Comparison of ENCODE assay signal across 20 mouse cellular contexts in the genomic region with DNA sequence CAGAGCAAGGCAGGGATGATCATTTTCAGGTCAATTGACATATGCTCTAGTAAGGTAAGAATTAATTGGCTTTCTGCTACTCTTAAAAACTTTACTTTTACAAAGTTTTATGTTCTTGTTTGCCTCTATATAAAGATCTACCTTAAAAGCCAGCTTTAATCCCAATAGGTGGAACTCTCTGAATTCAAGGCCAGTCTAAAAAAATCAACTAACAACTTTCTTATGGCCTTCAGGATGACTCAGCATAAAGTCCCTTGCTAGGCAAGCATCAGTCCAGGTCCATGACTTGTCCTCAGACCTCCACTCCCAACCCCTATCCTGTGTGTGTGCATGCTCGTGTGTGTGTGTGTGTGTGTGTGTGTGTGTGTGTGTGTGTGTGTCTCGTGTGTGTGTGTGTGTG.
"Had no signal": no experiment of that assay in that cellular context is flagged by ENCODE, and none has a peak within 500 bp of the region (broad histone marks: within the 10 kb centered on the region; RNA-seq: fewer than 3 reads in every experiment).

No protein-coding gene starts in this region.

- H3K4me1 ChIP-seq: liver, embryonic 13.5 days; stomach, embryonic 15.5 days had no signal

- H3K36me3 ChIP-seq: liver, embryonic 13.5 days; midbrain, embryonic 10.5 days; neural tube, embryonic 12.5 days; stomach, embryonic 15.5 days had no signal

- H3K27me3 ChIP-seq: liver, embryonic 13.5 days; neural tube, embryonic 12.5 days; neural tube, embryonic 15.5 days; stomach, embryonic 15.5 days had no signal

- H3K9ac ChIP-seq: liver, embryonic 13.5 days; neural tube, embryonic 12.5 days; neural tube, embryonic 15.5 days; stomach, embryonic 15.5 days had no signal

- H3K27ac ChIP-seq: kidney, postnatal 0 days; layer of hippocampus, adult 2 months; left cerebral cortex, adult 2 months; liver, embryonic 13.5 days; macrophage; midbrain, embryonic 10.5 days; neural tube, embryonic 12.5 days; neural tube, embryonic 15.5 days; stomach, embryonic 15.5 days had no signal

- H3K4me3 ChIP-seq: layer of hippocampus, adult 2 months; left cerebral cortex, adult 2 months; liver, embryonic 13.5 days; megakaryocyte, embryonic 14.5 days; midbrain, embryonic 10.5 days; neural tube, embryonic 12.5 days; neural tube, embryonic 15.5 days; stomach, embryonic 15.5 days had no signal

- DNase-seq: kidney, adult 2 months; kidney, postnatal 25 days; layer of hippocampus, postnatal 36 days; liver, embryonic 13.5 days; lung, adult 2 months; lung, postnatal 14 days; midbrain, embryonic 14.5 days; right cerebral cortex, adult 18-20 months; right cerebral cortex, postnatal 14 days; spleen, adult 18-20 months; thymus, postnatal 25 days had no signal

- H3K9me3 ChIP-seq: liver, embryonic 13.5 days; megakaryocyte, embryonic 14.5 days; midbrain, embryonic 10.5 days; neural tube, embryonic 12.5 days; neural tube, embryonic 15.5 days; stomach, embryonic 15.5 days had no signal

- H3K4me2 ChIP-seq: liver, embryonic 13.5 days; neural tube, embryonic 12.5 days; neural tube, embryonic 15.5 days; stomach, embryonic 15.5 days had no signal
